Mouse (Mus musculus) small intestine, adult 2 months (tissue): ENCODE data around the gene Khdc1b. TPM values are rescaled to one million over a fixed set of nuclear protein-coding genes. Genes with fewer than 3 reads are reported as not detected.

Experiments
- H3K27ac ChIP-seq: fragments of 200-500 bp; 2 replicates; pipeline ENCODE4 v1.5.1; 2012; ENCODE audit warnings: low read depth, low read length, control low read depth, inconsistent platforms; ENCODE audit not compliant: insufficient read depth
- H3K27me3 ChIP-seq: fragments of 200-500 bp; 2 replicates; pipeline ENCODE4 v1.6.1; 2012; ENCODE audit warnings: mild to moderate bottlenecking, moderate library complexity, low read length, inconsistent platforms; ENCODE audit not compliant: control insufficient read depth, insufficient read depth
- H3K36me3 ChIP-seq: fragments of 200-500 bp; 2 replicates; pipeline ENCODE4 v1.6.1; 2012; ENCODE audit warnings: mild to moderate bottlenecking, low read length, control low read depth, inconsistent platforms; ENCODE audit not compliant: control insufficient read depth, insufficient read depth
- H3K4me1 ChIP-seq: fragments of 200-500 bp; 2 replicates; pipeline ENCODE4 v1.6.1; 2012; ENCODE audit warnings: low read length, inconsistent platforms, mixed read lengths; ENCODE audit not compliant: control insufficient read depth, insufficient read depth, insufficient read length
- H3K4me3 ChIP-seq: fragments of 200-500 bp; 2 replicates; pipeline ENCODE4 v1.5.1; 2012; ENCODE audit warnings: low read depth, mild to moderate bottlenecking, control low read depth, inconsistent platforms, low read length, moderate library complexity
- CTCF ChIP-seq: fragments of 200-500 bp; IDR thresholded peaks from 2 replicates; pipeline ENCODE4 v1.5.1; 2012; ENCODE audit warnings: low read depth, mild to moderate bottlenecking, control low read depth, inconsistent platforms, low read length, moderate library complexity, mixed read lengths; ENCODE audit not compliant: insufficient replicate concordance, insufficient read length; ENCODE audit errors: extremely low read depth
- POLR2A ChIP-seq: fragments of 200-500 bp; IDR thresholded peaks from 2 replicates; pipeline ENCODE4 v1.6.1; 2012; ENCODE audit warnings: low read depth, mild to moderate bottlenecking, control low read depth, inconsistent platforms, low read length, moderate library complexity
- WGBS: fragments of 180-500 bp; shearing (Covaris S2); methylation state at CpG from one replicate; pipeline ENCODE4 v1.1.7; 2018; 5-methylcytosine and 5-hydroxymethylcytosine counted together
- polyA plus RNA-seq: library from polyadenylated mRNA; depleted of rRNA; stranded (reverse); fragments of >200 nt; gene quantifications from 2 replicates; pipeline ENCODE4 v1.2.3, GENCODE M21; 2012; rRNA removed

The Khdc1b gene
- polyA plus RNA-seq, 1 experiment = not detected

GRCm38 (mm10) chr1:21431666-21432065 is 48.3 kb downstream of the Khdc1b start:
- Histone ChIP-seq H3K4me1 (no peaks in the 10 kb centered on the region), H3K27me3 (no peaks in the 10 kb centered on the region), H3K36me3 (no peaks in the 10 kb centered on the region), H3K27ac (no peak overlapping the region), H3K4me3 (no peak overlapping the region)
- WGBS = 83% methylated on average over 3 of the region's 3 CpGs
- TF ChIP-seq POLR2A (no peak), CTCF (no peak)

- no peaks in the 10 kb centered on the region for H3K36me3 ChIP-seq
- TF ChIP-seq CTCF = no peak
- TF ChIP-seq POLR2A = no peak
- H3K4me1 ChIP-seq = no peaks in the 10 kb centered on the region
- no peak overlapping the region for H3K4me3 ChIP-seq
- H3K27me3 ChIP-seq = no peaks in the 10 kb centered on the region
- no peak overlapping the region for H3K27ac ChIP-seq
- 61% methylated on average over 3 of the region's 3 CpGs for WGBS
Observed at GRCm38 (mm10) chr1:21434853-21435252, 51.5 kb downstream of the Khdc1b start.

Other genes with a start within 250 kb of the Khdc1b start
- 1.1 and 2.2 TPM in 2 replicates for gene Tmem14a, start 165.0 kb upstream of the Khdc1b start, polyA plus RNA-seq
- gene Gsta3, start 143.0 kb upstream of the Khdc1b start, polyA plus RNA-seq = 1.1 and 2.4 TPM in 2 replicates
- 0.08 TPM in 1 of 2 replicates, not detected in the other for gene Khdc1a, start 33.9 kb upstream of the Khdc1b start, polyA plus RNA-seq
- gene Khdc1c, start 15.2 kb upstream of the Khdc1b start, polyA plus RNA-seq = not detected in 2 replicates